15 mouse cellular contexts compared by ENCODE assay signal in the genomic region with DNA sequence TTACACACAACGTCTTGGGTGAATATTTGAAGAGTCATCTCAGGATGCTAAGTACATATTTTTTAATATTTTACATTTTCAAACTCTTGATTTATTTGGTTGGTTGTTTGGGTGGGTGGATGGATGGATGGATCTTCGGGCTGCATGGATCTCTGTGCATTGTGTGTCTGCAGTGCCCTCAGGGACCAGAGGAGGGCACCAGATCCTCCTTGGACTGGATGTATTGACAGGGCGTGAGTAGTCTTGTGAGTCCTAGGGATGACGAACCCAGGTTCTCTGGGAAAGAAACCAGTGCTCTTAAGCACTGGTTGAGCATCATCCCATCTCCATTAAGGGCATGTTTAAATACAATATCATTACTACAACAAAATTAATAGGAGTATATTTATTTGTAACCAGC.
DNase-seq lines count a peak whose midpoint lies in the region; ATAC-seq and TF ChIP-seq lines count a peak whose summit lies in the region.
"Had no signal": no experiment of that assay in that cellular context is flagged by ENCODE, and none has a peak within 500 bp of the region (broad histone marks: within the 10 kb centered on the region; RNA-seq: fewer than 3 reads in every experiment).

No protein-coding gene starts in this region.

- no peak for DNase-seq in kidney, postnatal 0 days (ENCODE audit: low spot score)
- DNase-seq in testis, postnatal 10 days (ENCODE audit: low spot score), result no peak
- DNase-seq in right cerebral cortex, postnatal 14 days, result no peak
- DNase-seq in thymus, postnatal 14 days, result no peak
- DNase-seq: cerebellum, adult 2 months; gastrocnemius, postnatal 36 days; kidney, adult 18-20 months; lung, postnatal 14 days had no signal

- ATAC-seq in kidney, postnatal 0 days (replicated peaks; ENCODE audit: low FRiP score, low read depth), result no peak
- no peak for ATAC-seq in kidney, embryonic 16.5 days (ENCODE audit: low FRiP score, low TSS enrichment)
- ATAC-seq: activated CD4-positive, CD25-positive, alpha-beta regulatory T cell, adult 4 months; midbrain, embryonic 15.5 days had no signal

- peak; percentile 28; the same call in 1 of the 2 replicates for TF ChIP-seq CTCF in kidney, postnatal 0 days (IDR thresholded peaks at IDR 0.05; ENCODE audit: low read depth)
- TF ChIP-seq CTCF in testis, adult 2 months (IDR thresholded peaks at IDR 0.05; ENCODE audit: control insufficient read depth, insufficient read depth, insufficient replicate concordance, low read depth, low read length), result peak; percentile 49; the same call in 1 of the 2 replicates
- peak; percentile 23; the same call in 1 of the 2 replicates for TF ChIP-seq CTCF in bone marrow, adult 2 months (IDR thresholded peaks at IDR 0.05; ENCODE audit: control insufficient read depth, insufficient read depth, low read length)

- no peak overlapping the region for H3K9ac ChIP-seq in kidney, postnatal 0 days (ENCODE audit: low read depth, low read length)
- H3K9ac ChIP-seq in kidney, embryonic 16.5 days (replicated peaks; ENCODE audit: low read length), result no peak overlapping the region
- H3K9ac ChIP-seq: heart, embryonic 13.5 days; hindbrain, embryonic 12.5 days; midbrain, embryonic 15.5 days had no signal

- no peak for TF ChIP-seq POLR2A in testis, adult 2 months (IDR thresholded peaks at IDR 0.05; ENCODE audit: control insufficient read depth, low read depth, low read length)
- no peak for TF ChIP-seq POLR2A in bone marrow, adult 2 months (IDR thresholded peaks at IDR 0.05; ENCODE audit: borderline replicate concordance, control insufficient read depth, low read depth, low read length)

- no peaks in the 10 kb centered on the region for H3K9me3 ChIP-seq in kidney, postnatal 0 days (replicated peaks; ENCODE audit: low read length)
- no peaks in the 10 kb centered on the region for H3K9me3 ChIP-seq in kidney, embryonic 16.5 days (ENCODE audit: low read length)
- H3K9me3 ChIP-seq: heart, embryonic 13.5 days; hindbrain, embryonic 12.5 days; midbrain, embryonic 15.5 days had no signal

- no peaks in the 10 kb centered on the region for H3K36me3 ChIP-seq in kidney, postnatal 0 days (ENCODE audit: insufficient read depth, low read length)
- H3K36me3 ChIP-seq in kidney, embryonic 16.5 days (ENCODE audit: insufficient read depth, low read length), result no peaks in the 10 kb centered on the region
- H3K36me3 ChIP-seq in testis, adult 2 months (ENCODE audit: control insufficient read depth, insufficient read depth, low read length), result no peaks in the 10 kb centered on the region
- H3K36me3 ChIP-seq: heart, embryonic 13.5 days; hindbrain, embryonic 12.5 days; midbrain, embryonic 15.5 days had no signal

- 65% methylated on average over 4 of the region's 4 CpGs for WGBS in kidney, postnatal 0 days
- 74% methylated on average over 4 of the region's 4 CpGs for WGBS in kidney, embryonic 16.5 days
- 63% methylated on average over 4 of the region's 4 CpGs for WGBS in bone marrow, adult 2 months

- H3K4me3 ChIP-seq in kidney, postnatal 0 days (replicated peaks; ENCODE audit: low read depth, low read length), result no peak overlapping the region
- no peak overlapping the region for H3K4me3 ChIP-seq in kidney, embryonic 16.5 days (ENCODE audit: low read length)
- H3K4me3 ChIP-seq in testis, adult 2 months (ENCODE audit: control insufficient read depth, low read depth, low read length), result no peak overlapping the region
- H3K4me3 ChIP-seq in bone marrow, adult 2 months (replicated peaks; ENCODE audit: control insufficient read depth, low read depth, low read length), result no peak overlapping the region
- H3K4me3 ChIP-seq: heart, embryonic 13.5 days; hindbrain, embryonic 12.5 days; midbrain, embryonic 15.5 days had no signal

- H3K4me2 ChIP-seq in kidney, postnatal 0 days (ENCODE audit: low read length), result no peak overlapping the region
- no peak overlapping the region for H3K4me2 ChIP-seq in kidney, embryonic 16.5 days (replicated peaks; ENCODE audit: low read depth, low read length)
- H3K4me2 ChIP-seq: heart, embryonic 13.5 days; hindbrain, embryonic 12.5 days; midbrain, embryonic 15.5 days had no signal

- H3K4me1 ChIP-seq in kidney, postnatal 0 days (replicated peaks; ENCODE audit: insufficient read depth, low read length), result no peaks in the 10 kb centered on the region
- no peaks in the 10 kb centered on the region for H3K4me1 ChIP-seq in kidney, embryonic 16.5 days (ENCODE audit: insufficient read depth, low read length)
- no peaks in the 10 kb centered on the region for H3K4me1 ChIP-seq in testis, adult 2 months (ENCODE audit: control insufficient read depth, insufficient read depth, low read length)
- H3K4me1 ChIP-seq in bone marrow, adult 2 months (ENCODE audit: control insufficient read depth, insufficient read depth, low read length), result no peaks in the 10 kb centered on the region
- H3K4me1 ChIP-seq: heart, embryonic 13.5 days; hindbrain, embryonic 12.5 days; midbrain, embryonic 15.5 days had no signal

- no peak overlapping the region for H3K27ac ChIP-seq in kidney, postnatal 0 days
- no peak overlapping the region for H3K27ac ChIP-seq in kidney, embryonic 16.5 days (ENCODE audit: low read length)
- H3K27ac ChIP-seq in testis, adult 2 months (ENCODE audit: control insufficient read depth, insufficient read depth, low read depth, low read length), result no peak overlapping the region
- H3K27ac ChIP-seq in bone marrow, adult 2 months (ENCODE audit: control insufficient read depth, insufficient read depth, low read depth, low read length, poor library complexity), result no peak overlapping the region
- H3K27ac ChIP-seq: heart, embryonic 13.5 days; hindbrain, embryonic 12.5 days; midbrain, embryonic 15.5 days had no signal

- no peaks in the 10 kb centered on the region for H3K27me3 ChIP-seq in kidney, postnatal 0 days (ENCODE audit: insufficient read depth, low read length)
- no peaks in the 10 kb centered on the region for H3K27me3 ChIP-seq in kidney, embryonic 16.5 days (ENCODE audit: insufficient read depth, low read length)
- H3K27me3 ChIP-seq in testis, adult 2 months (ENCODE audit: control insufficient read depth, insufficient read depth, low read length), result no peaks in the 10 kb centered on the region
- H3K27me3 ChIP-seq: heart, embryonic 13.5 days; hindbrain, embryonic 12.5 days; midbrain, embryonic 15.5 days had no signal
